Mouse (Mus musculus) hindbrain, embryonic 10.5 days (tissue): Measurements from ENCODE around the gene Cd4. TPM values are rescaled to one million over a fixed set of nuclear protein-coding genes. Genes with fewer than 3 reads are reported as not detected.
"Not testable (repeated sequence)": the region's sequence is repeated elsewhere in the genome, so short reads cannot be mapped to it uniquely, and the experiment has no call there.

Source experiments
- DNase-seq: peaks from one replicate; pipeline ENCODE4 v3.0.0-alpha.2; 2017; ENCODE audit warnings: low spot score
- H3K27ac ChIP-seq: fragments of 300-500 bp; sonication (generic); 2 replicates; pipeline ENCODE4 v1.5.1; 2016; ENCODE audit warnings: mild to moderate bottlenecking, moderate library complexity
- H3K27me3 ChIP-seq: fragments of 300-500 bp; sonication (generic); 2 replicates; pipeline ENCODE4 v1.6.1; 2016; ENCODE audit warnings: mild to moderate bottlenecking; ENCODE audit not compliant: poor library complexity, insufficient read depth, severe bottlenecking
- H3K36me3 ChIP-seq: fragments of 300-500 bp; sonication (generic); 2 replicates; pipeline ENCODE4 v1.6.1; 2016; ENCODE audit warnings: mild to moderate bottlenecking, moderate library complexity
- H3K4me1 ChIP-seq: fragments of 300-500 bp; sonication (generic); replicated peaks from 2 replicates; pipeline ENCODE4 v1.6.1; 2016; ENCODE audit warnings: mild to moderate bottlenecking
- H3K4me3 ChIP-seq: fragments of 300-500 bp; sonication (generic); 2 replicates; pipeline ENCODE4 v1.5.1; 2016; ENCODE audit warnings: mild to moderate bottlenecking, moderate library complexity
- H3K9me3 ChIP-seq: fragments of 300-500 bp; sonication (generic); 2 replicates; pipeline ENCODE4 v1.6.1; 2016; ENCODE audit warnings: mild to moderate bottlenecking, moderate library complexity
- WGBS: fragments of 180-500 bp; shearing (Covaris S2); methylation state at CpG from one replicate; pipeline ENCODE4 v1.1.7; 2016; 5-methylcytosine and 5-hydroxymethylcytosine counted together
- polyA plus RNA-seq: library from polyadenylated mRNA; unstranded; fragments of >200 nt; fragmentation: Nextera tagmentation; extraction: Ambion mirVana; gene quantifications from 2 replicates; pipeline ENCODE4 v1.2.1, GENCODE M21; 2016

Gene Cd4
- polyA plus RNA-seq, 1 experiment from 2014 or later: not detected

- H3K36me3 ChIP-seq, H3K9me3 ChIP-seq, H3K4me3 ChIP-seq, H3K27me3 ChIP-seq, H3K4me1 ChIP-seq, H3K27ac ChIP-seq, DNase-seq: not testable (repeated sequence)
- WGBS: 92% methylated on average over 2 of the region's 2 CpGs
Observed at GRCm38 (mm10) chr6:124894113-124894512, 6.1 kb upstream of the Cd4 start.

DNA sequence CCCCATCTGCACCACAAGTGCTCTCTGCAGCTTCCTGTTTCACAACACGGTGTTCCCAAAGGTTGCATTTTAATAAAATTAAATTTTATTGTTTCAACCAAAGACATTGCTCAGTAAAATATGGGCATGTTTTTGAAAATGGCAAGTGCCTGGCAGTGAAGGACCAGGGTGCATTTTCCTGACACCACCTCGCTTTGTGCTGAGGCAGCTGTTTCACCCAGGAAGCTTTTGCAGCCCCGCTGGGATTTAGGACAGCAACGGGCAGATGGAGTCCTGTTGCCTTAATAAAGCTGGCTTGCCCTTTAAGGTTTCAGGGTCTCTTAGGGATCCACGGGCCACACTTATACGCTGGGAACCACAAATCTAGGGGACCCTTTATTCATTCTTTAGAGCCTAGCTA lies 3.0 kb upstream of the Cd4 start:
- no peaks in the 10 kb centered on the region for H3K27me3 ChIP-seq
- H3K27ac ChIP-seq: no peak overlapping the region
- no peaks in the 10 kb centered on the region for H3K9me3 ChIP-seq
- no peaks in the 10 kb centered on the region for H3K36me3 ChIP-seq
- 69% methylated on average over 6 of the region's 6 CpGs for WGBS
- no peak overlapping the region for H3K4me3 ChIP-seq
- no peak for DNase-seq
- no peaks in the 10 kb centered on the region for H3K4me1 ChIP-seq

DNA sequence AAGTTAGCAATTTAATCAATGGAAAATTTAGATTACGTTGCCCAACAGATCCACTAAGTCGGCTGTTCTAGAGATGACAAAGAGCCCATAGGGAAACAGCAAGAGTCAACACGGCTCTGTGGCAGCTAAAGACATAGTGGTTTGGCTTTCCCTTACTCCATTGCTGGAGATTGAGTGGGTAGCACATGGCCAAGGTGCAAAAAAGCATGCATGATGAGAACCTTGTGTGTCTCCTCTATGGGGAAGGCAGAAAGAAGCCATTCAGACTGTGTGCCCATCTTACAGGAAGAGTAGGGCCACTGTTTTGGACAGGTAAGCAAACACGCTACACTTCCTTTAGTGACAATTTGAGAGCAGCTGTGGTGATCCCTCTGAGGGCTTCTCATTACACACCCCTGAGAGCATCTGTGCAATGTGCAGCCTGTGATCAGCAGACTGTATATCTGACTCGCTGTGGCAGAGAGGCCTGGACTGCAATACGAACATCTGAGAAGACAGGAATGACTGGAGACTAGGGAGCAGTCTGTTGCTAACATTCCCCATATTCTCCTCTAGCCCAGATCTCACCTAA lies 619 bp upstream of the Cd4 start:
- H3K36me3 ChIP-seq: no peaks in the 10 kb centered on the region
- H3K4me3 ChIP-seq: no peak overlapping the region
- 90% methylated on average over 6 of the region's 6 CpGs for WGBS
- no peaks in the 10 kb centered on the region for H3K27me3 ChIP-seq
- H3K4me1 ChIP-seq: 0 out of 2 replicates have a peak, but pooled peaks cover 5% of the 10 kb centered on the region
- H3K9me3 ChIP-seq: no peaks in the 10 kb centered on the region
- H3K27ac ChIP-seq: no peak overlapping the region
- no peak for DNase-seq

- 91% methylated on average over 8 of the region's 8 CpGs for WGBS
- no peak for DNase-seq
Observed at GRCm38 (mm10) chr6:124885956-124886381, 2.1 kb downstream of the Cd4 start.

GRCm38 (mm10) chr6:124884714-124885500 lies 3.1 kb downstream of the Cd4 start:
- no peaks in the 10 kb centered on the region for H3K36me3 ChIP-seq
- 79% methylated on average over 10 of the region's 10 CpGs for WGBS
- no peaks in the 10 kb centered on the region for H3K9me3 ChIP-seq
- H3K27ac ChIP-seq: no peak overlapping the region
- 0 out of 2 replicates have a peak, but pooled peaks cover 5% of the 10 kb centered on the region for H3K4me1 ChIP-seq
- no peak for DNase-seq
- H3K4me3 ChIP-seq: no peak overlapping the region
- no peaks in the 10 kb centered on the region for H3K27me3 ChIP-seq

More at GRCm38 (mm10) chr6:124885956-124886381, 2.1 kb downstream of the Cd4 start:
- no peak overlapping the region for H3K27ac ChIP-seq
- H3K27me3 ChIP-seq: no peaks in the 10 kb centered on the region
- 0 out of 2 replicates have a peak, but pooled peaks cover 5% of the 10 kb centered on the region for H3K4me1 ChIP-seq
- H3K4me3 ChIP-seq: no peak overlapping the region
- no peaks in the 10 kb centered on the region for H3K36me3 ChIP-seq
- H3K9me3 ChIP-seq: no peaks in the 10 kb centered on the region

DNA sequence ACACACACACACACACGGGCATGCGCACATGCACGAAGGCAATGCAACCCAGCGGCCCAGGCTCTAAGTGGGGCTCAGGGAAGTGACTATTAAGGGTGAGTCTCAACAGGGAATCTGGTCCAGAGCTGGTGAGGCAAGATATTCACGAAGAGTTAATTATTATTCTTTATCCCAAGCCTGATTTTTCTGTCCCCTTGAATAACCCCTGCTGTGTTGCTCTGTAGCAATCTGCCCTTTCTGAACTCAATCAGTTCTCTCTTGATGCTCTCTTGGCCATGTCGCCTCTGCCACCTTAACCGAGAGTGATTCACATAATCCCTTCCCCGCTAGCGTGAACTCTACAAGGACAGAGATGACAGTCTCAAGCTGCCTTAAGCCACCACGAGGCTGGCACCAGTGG lies 4.7 kb downstream of the Cd4 start:
- WGBS: 78% methylated on average over 10 of the region's 10 CpGs

DNA sequence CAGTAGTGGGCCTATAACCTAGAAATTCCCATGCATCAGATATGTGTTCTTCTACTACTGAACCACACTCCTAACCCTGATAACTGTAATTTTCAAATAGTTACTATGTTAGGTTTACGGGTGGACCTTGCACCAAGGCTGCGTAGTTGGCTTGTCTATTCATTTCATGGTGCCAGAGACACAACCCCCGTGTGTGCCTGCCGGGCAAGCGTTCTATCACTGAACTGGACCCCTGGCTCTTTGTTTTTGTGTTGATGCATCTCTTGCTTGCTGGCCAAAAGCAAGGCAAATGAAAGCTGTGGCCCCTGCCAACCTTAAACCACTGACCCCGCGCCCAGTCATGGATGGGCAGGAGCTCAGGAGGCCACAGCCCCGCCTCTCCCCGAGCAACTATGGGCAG lies 6.2 kb downstream of the Cd4 start:
- Histone ChIP-seq H3K4me3 (no peak overlapping the region), H3K27me3 (0 out of 2 replicates have a peak, but pooled peaks cover 4% of the 10 kb centered on the region), H3K9me3 (no peaks in the 10 kb centered on the region), H3K27ac (no peak overlapping the region), H3K36me3 (no peaks in the 10 kb centered on the region), H3K4me1 (0 out of 2 replicates have a peak, but pooled peaks cover 7% of the 10 kb centered on the region)
- DNase-seq: no peak
- 90% methylated on average over 9 of the region's 9 CpGs for WGBS

More for the DNA sequence above, 4.7 kb downstream of the Cd4 start:
- Histone ChIP-seq H3K27ac (no peak overlapping the region), H3K9me3 (no peaks in the 10 kb centered on the region), H3K27me3 (0 out of 2 replicates have a peak, but pooled peaks cover 4% of the 10 kb centered on the region), H3K36me3 (no peaks in the 10 kb centered on the region), H3K4me3 (no peak overlapping the region), H3K4me1 (0 out of 2 replicates have a peak, but pooled peaks cover 7% of the 10 kb centered on the region)
- no peak for DNase-seq

DNA sequence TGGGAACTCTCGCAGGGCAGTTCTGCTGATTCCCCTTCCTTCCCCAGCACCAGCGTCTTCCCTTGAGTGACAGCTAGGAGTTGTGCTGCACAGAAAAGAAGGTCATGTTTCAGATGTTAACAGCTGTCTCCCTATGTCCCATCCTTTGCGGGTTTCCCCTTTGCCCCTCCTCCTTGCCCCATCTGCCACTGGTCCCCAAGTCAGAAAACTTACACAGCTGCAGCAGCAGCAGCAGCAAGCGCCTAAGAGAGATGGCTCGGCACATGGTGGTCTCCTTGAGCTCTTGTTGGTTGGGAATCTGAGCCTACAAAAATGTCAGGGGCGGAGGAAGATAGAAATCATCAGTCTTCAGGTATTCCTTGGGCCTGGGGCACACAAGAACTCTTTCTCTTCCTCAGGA lies 8.6 kb downstream of the Cd4 start:
- Histone ChIP-seq H3K27ac (no peak overlapping the region), H3K4me3 (no peak overlapping the region), H3K9me3 (no peaks in the 10 kb centered on the region), H3K4me1 (0 out of 2 replicates have a peak, but pooled peaks cover 2% of the 10 kb centered on the region), H3K27me3 (0 out of 2 replicates have a peak, but pooled peaks cover 4% of the 10 kb centered on the region), H3K36me3 (no peaks in the 10 kb centered on the region)
- no peak for DNase-seq
- 54% methylated on average over 6 of the region's 6 CpGs for WGBS

DNA sequence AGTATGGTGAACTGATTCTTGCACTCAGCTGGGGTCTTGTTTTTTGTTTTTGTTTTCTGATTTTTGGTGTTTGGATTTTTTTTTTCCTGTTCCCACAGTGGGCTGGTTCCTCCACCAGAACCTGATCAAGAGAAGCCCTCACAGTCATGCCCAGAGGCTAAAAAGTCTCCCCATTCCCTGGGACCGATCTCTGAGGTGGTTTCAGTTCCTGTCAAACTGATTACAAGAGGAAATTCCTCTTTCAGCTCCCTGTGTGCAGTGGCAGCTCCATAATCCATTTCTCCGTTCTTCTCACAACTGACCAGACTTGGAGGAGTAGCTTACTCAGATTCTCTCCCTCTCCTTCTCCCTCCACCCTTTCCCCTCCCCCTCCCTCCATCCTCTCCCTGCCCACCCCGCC lies 13.7 kb downstream of the Cd4 start:
- Histone ChIP-seq H3K4me3 (no peak overlapping the region), H3K36me3 (no peaks in the 10 kb centered on the region), H3K27me3 (0 out of 2 replicates have a peak, but pooled peaks cover 2% of the 10 kb centered on the region), H3K9me3 (no peaks in the 10 kb centered on the region), H3K27ac (no peak overlapping the region), H3K4me1 (0 out of 2 replicates have a peak, but pooled peaks cover under 1% of the 10 kb centered on the region)
- 49% methylated on average over 3 of the region's 3 CpGs for WGBS
- DNase-seq: no peak

GRCm38 (mm10) chr6:124866560-124866959 lies 21.5 kb downstream of the Cd4 start:
- DNase-seq: no peak
- H3K9me3 ChIP-seq: no peaks in the 10 kb centered on the region
- peaks cover 49% of the 10 kb centered on the region for H3K27me3 ChIP-seq
- no peak overlapping the region for H3K4me3 ChIP-seq
- peaks cover 48% of the 10 kb centered on the region for H3K4me1 ChIP-seq
- WGBS: 62% methylated on average over 7 of the region's 7 CpGs
- peak overlapping the region; percentile 53 for H3K27ac ChIP-seq
- no peaks in the 10 kb centered on the region for H3K36me3 ChIP-seq

- Histone ChIP-seq H3K27me3 (peaks cover 54% of the 10 kb centered on the region), H3K36me3 (peaks cover 5% of the 10 kb centered on the region; the same call in 1 of the 2 replicates), H3K27ac (peak overlapping the region; percentile 53), H3K9me3 (no peaks in the 10 kb centered on the region), H3K4me1 (peaks cover 55% of the 10 kb centered on the region), H3K4me3 (no peak overlapping the region)
- no peak for DNase-seq
- WGBS: 64% methylated on average over 18 of the region's 18 CpGs
Observed at GRCm38 (mm10) chr6:124865766-124866362, 22.2 kb downstream of the Cd4 start.

DNA sequence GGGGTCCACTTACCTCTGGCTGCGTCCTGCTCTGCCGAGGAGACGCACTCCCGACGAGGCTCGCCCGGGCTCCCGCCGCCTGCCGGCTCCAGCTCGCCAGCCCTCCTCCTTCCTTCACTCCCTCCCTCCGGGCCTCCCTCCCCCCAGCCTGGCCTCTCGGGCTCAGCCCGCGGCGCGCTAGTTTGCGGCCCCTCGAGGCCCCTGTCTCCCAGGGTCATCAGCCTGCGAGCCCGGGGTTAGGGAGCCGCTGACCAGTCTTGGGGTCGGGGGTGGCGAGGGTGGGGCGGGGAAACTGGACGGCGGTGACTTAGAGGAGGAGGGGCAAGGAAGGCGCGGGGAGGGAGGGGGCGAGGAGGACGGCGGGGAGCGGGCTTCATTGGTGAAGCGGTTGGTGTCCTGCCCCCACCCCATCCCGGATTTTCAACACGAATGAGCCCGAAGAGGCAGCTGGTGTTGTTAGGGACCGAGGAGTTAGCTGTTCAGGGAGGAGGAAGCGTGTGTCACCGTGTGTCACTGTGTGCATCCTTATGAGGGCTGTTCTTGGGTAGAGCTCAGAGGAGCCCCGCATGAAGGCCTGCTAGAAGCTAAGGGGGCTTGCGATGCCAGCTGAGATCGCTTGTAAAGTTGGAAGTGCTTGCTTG lies 24.2 kb downstream of the Cd4 start, which contains the start of gene Gpr162:
Gene Gpr162, minus strand, starts transcription at position 326 of the 641 bp plus-strand sequence.
- DNase-seq: peak; percentile 76
- H3K4me1 ChIP-seq: peaks cover 72% of the 10 kb centered on the region
- H3K27ac ChIP-seq: peak within 1 kb of the TSS; percentile 94
- H3K4me3 ChIP-seq: peak within 1 kb of the TSS; percentile 71
- under 1% methylated on average over 43 of the region's 43 CpGs for WGBS
- H3K36me3 ChIP-seq: peaks cover 5% of the 10 kb centered on the region; the same call in 1 of the 2 replicates
- H3K9me3 ChIP-seq: no peaks in the 10 kb centered on the region
- peaks cover 62% of the 10 kb centered on the region for H3K27me3 ChIP-seq
